Mouse (Mus musculus) sigmoid colon, adult 10 weeks (tissue): ENCODE measurements around the gene Zfp523. TPM values are rescaled to one million over a fixed set of nuclear protein-coding genes. Genes with fewer than 3 reads are reported as not detected.

Experiments
- polyA plus RNA-seq: library from polyadenylated mRNA; stranded (reverse); fragments of 350-450 nt; fragmentation: Illumina TruSeq; extraction: RNeasy Lipid Tissue Mini Kit (QIAGEN cat#74804); gene quantifications from one replicate; pipeline ENCODE4 v1.2.3, GENCODE M21; 2014; ENCODE audit warnings: low read depth, low replicate concordance

Gene Zfp523
- 0.47 TPM for polyA plus RNA-seq

DNA sequence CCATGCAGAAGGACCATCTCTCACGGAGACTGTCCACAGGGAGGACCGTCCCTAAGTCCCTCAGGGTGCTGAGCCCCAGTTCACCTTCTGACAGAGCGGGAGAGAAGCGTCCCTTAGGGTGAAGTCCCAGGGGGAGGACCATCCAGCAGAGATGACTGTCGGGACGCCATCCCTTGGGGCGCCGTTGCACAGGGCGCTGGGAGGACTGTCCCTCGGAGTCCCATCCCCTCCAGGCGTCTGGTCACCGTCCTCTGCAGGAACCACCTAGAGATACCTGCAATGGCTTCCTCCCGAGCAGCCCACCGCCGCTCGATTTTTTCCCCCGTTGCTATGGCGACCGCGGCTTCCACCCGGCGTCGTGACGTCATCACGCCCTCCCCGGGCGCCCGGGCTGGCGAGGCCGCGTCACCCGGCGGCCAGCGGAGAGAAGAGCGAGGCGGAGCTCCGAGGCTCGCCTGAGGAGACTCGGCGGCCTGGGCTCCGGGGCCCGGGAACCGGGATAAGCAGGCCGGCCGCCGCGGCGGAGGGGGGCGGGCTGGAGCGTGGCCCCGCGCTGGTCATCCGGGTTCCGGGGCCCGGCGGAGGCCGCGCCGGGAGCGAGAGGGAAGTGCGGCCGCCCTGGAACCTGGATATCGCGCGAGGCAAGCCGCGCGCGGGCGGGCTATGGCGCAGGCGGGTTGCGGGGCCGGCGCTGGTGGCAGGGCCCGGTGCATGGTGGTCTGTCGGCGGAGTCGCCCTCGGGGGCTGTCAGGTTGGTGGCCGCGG is at the start of gene Zfp523:
TSS of gene Zfp523 (plus strand) at position 355 of the 765 bp plus-strand sequence.

DNA sequence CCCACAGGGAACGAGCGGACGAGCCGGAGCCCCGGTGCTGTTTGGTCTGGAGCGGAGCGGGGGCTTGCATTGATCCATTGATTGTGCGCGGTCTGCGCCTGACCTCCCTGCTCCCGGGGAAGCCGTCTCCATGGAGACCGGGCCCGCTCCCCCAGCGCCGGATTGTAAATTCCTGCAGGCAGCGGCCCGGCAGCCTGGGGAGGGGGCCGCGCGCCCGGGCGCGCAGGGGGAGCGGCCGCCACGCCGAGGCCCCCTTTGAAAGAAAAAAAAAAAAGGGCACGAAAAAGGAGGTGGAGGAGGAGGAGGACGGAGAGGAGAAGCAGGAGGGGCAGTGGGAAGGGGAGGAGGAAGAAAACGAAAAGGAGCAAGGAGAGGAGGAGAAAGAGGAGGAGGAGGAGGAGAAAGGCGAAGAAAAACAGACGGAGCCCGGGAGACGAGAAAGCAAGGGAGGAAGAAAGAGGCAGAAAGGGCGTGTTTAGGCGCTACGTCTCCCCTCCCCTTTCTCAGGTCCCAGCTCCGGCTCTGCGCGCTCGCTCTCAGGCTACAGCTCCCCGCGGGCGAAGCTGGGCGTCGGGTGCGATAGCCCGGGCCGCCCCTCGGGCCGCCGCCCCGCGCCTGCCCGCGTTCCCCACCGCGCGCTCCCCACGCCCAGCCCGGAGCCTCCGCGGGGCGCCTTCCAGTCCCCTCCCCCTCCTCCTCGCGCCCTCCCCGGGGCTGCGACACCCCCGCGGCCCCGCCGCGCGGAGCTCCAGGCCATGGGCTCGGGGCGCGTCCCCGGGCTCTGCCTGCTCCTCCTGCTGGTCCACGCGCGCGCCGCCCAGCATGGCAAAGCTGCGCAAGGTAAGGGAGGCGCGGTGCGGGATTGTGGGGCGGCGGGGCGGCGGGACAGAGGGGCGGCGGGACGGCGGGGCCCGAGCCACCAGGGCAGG is 34.9 kb upstream of the Zfp523 start, which contains the start of gene Scube3:
TSS of gene Scube3 (plus strand) at position 371 of the 929 bp plus-strand sequence.

DNA sequence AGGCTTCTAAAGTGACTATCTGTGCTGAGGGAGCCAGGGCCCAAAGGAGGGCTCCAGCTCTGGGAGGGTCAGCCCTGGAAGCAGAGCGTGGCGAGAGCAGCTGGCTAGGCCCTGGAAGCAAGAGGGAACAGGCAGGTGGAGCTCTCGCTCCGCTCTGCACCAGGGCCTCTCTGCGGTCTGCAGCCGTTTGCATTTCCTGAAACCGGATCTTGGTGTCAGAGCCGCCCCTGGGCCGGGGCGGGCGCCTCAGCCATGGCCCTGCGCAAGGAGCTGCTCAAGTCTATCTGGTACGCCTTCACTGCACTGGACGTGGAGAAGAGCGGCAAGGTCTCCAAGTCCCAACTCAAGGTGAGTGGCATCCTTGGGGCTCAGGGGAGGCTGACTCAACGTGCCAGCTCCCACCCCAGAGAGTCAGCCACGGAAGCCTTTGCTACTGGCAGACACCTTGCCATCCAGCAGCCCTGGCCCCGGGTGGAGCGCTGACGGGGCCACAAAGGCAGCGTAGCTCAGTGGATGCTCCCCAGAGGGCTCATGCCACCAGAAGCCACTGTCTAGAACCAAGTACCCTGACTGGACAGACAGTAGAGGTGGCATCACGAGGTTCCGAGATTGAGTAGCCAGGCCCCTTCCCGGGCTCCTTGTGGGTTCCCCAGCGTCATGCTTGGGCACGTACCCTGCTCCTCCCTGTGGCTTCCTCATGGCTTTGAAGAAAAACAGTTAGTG is 30.8 kb downstream of the Zfp523 start, which contains the start of gene Def6:
TSS of gene Def6 (plus strand) at position 188 of the 723 bp plus-strand sequence.

GRCm38 (mm10) chr17:28232475-28233060 is 55.6 kb downstream of the Zfp523 start, which contains the start of gene Ppard:
TSS of gene Ppard (plus strand) at chr17:28232700.

Other genes starting within 250 kb of the Zfp523 start
- gene Tcp11, start 96.5 kb upstream of the Zfp523 start, polyA plus RNA-seq: not detected
- gene Scube3, start 35.0 kb upstream of the Zfp523 start, polyA plus RNA-seq: 0.16 TPM
- 0.25 TPM for gene Def6, start 30.6 kb downstream of the Zfp523 start, polyA plus RNA-seq
- gene Ppard, start 55.6 kb downstream of the Zfp523 start, polyA plus RNA-seq: 7.2 TPM
- not detected for gene Fance, start 136.4 kb downstream of the Zfp523 start, polyA plus RNA-seq
- 170 TPM for gene Rpl10a, start 151.3 kb downstream of the Zfp523 start, polyA plus RNA-seq
- gene Tead3, start 173.7 kb downstream of the Zfp523 start, polyA plus RNA-seq: 1.2 TPM
- gene Tulp1, start 188.1 kb downstream of the Zfp523 start, polyA plus RNA-seq: not detected